Mouse (Mus musculus) frontal cortex, postnatal 25 days (tissue): ENCODE measurements around the gene Ceacam11.
"Not testable (repeated sequence)": the region's sequence is repeated elsewhere in the genome, so short reads cannot be mapped to it uniquely, and the experiment has no call there.

ENCODE experiments used
- DNase-seq, 2 experiments: peaks; one replicate each; pipeline ENCODE4 v3.0.0; 2022; ENCODE audit warnings: low spot score in 2 of 2

The Ceacam11 gene

DNA sequence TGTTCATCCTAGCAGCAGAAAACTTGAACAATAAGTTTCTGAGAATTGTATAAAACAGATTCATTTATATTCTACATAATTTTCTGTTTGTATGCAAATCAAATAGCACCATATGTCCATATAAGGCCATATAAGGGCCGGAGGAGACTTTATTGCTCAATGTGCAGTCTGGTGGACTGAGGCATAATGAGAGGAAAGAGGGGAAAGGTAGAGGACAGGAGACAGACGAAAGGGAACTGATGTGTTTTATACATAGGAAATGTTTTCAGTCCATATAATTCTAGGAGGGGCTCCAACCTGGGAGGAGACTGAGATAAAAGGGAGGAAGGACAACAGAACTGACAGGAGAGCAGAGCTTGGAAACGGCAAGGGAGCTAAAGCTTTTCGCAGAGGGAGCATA is at the start of gene Ceacam11:
Gene Ceacam11 (plus strand): TSS at position 301 of the 400 bp plus-strand sequence.
- no peak for DNase-seq

DNA sequence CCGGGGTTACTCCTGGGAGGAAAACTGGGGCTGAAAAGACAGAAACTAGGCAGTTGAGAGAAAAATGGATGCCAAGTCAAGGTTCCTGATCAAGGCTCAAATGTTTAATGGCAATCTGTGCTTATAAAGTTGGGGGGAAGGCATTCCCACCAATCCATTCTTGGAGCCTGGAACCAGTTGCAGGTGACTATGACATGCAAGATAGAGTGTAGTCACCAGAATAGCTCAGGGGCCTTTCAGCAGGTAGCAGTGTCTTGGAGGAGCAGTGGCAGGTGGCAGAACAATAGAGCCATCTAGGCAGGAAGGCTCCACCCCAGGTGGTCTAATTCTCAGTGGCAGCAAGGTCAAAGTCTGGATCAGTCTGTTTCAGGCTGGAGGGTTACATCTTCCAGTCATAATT is 29.2 kb downstream of the Ceacam11 start:
- not testable (repeated sequence) for DNase-seq

DNA sequence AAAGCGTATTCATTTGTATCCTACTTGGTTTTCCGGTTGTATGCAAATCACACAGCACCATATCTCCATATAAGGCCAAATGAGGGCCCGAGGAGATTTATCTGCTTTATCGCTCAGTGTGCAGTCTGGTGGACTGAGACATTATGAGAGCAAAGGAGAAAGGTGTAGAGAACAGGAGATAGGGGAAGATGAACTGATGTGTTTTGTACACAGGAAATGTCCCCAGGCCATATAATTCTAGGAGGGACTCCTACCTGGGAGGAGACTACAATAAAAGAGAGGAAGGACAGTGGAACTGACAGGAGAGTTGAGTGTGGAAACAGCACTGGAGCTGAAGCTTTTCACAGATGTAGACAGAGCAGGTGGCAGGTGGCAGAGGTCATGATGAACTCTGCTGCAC is 37.7 kb downstream of the Ceacam11 start, which contains the start of gene Ceacam13:
Gene Ceacam13 (plus strand): TSS at position 301 of the 400 bp plus-strand sequence.
- no peak for DNase-seq
